Mouse (Mus musculus) liver, postnatal 0 days (tissue): ENCODE data around the gene Kcnb1. TPM values are rescaled to one million over a fixed set of nuclear protein-coding genes. Genes with fewer than 3 reads are reported as not detected.
A peak's percentile ranks its signal among the peaks of the same experiment; 100 is the strongest.

ENCODE experiments used
- ATAC-seq: fragments of 200-750 bp; cut with Nextera tagmentation; 2 replicates; pipeline ENCODE4 v1.8.0; 2017; ENCODE audit warnings: mild to moderate bottlenecking, moderate library complexity
- DNase-seq: peaks from one replicate; pipeline ENCODE4 v3.0.0-alpha.2; 2016
- H3K27ac ChIP-seq: fragments of 300-500 bp; sonication (generic); 2 replicates; pipeline ENCODE4 v1.5.1; 2014; ENCODE audit warnings: antibody characterized with exemption, moderate library complexity, mild to moderate bottlenecking, low read depth
- H3K27me3 ChIP-seq: fragments of 300-500 bp; sonication (generic); 2 replicates; pipeline ENCODE4 v1.6.1; 2014; ENCODE audit warnings: low read length, control low read depth, mixed read lengths; ENCODE audit not compliant: insufficient read depth
- H3K36me3 ChIP-seq: fragments of 300-500 bp; sonication (generic); replicated peaks from 2 replicates; pipeline ENCODE4 v1.6.1; 2014; ENCODE audit warnings: mild to moderate bottlenecking, control low read depth, low read length, moderate library complexity, mixed read lengths; ENCODE audit not compliant: insufficient read depth
- H3K4me1 ChIP-seq: fragments of 300-500 bp; sonication (generic); 2 replicates; pipeline ENCODE4 v1.6.1; 2014; ENCODE audit warnings: antibody characterized with exemption, mild to moderate bottlenecking, control low read depth; ENCODE audit not compliant: insufficient read depth
- H3K4me2 ChIP-seq: fragments of 300-500 bp; sonication (generic); 2 replicates; pipeline ENCODE4 v1.6.1; 2014; ENCODE audit warnings: low read depth, mild to moderate bottlenecking, low read length, moderate library complexity, mixed read lengths
- H3K4me3 ChIP-seq: fragments of 300-500 bp; sonication (generic); 2 replicates; pipeline ENCODE4 v1.5.1; 2014; ENCODE audit warnings: low read depth, low read length
- H3K9ac ChIP-seq: fragments of 300-500 bp; sonication (generic); replicated peaks from 2 replicates; pipeline ENCODE4 v1.6.1; 2014; ENCODE audit warnings: mild to moderate bottlenecking, moderate library complexity
- H3K9me3 ChIP-seq: fragments of 300-500 bp; sonication (generic); 2 replicates; pipeline ENCODE4 v1.6.1; 2016; ENCODE audit warnings: mild to moderate bottlenecking, control low read depth, low read length, mixed read lengths
- CTCF ChIP-seq: sonication (generic); IDR thresholded peaks from 2 replicates; pipeline ENCODE4 v1.5.1; 2016; ENCODE audit warnings: antibody characterized with exemption, low read depth
- EP300 ChIP-seq: IDR thresholded peaks from 2 replicates; pipeline ENCODE4 v1.6.1; 2016; ENCODE audit warnings: antibody characterized with exemption, low read depth, mild to moderate bottlenecking
- WGBS: fragments of 180-500 bp; shearing (Covaris S2); extraction: QIAGEN DNeasy Blood & Tissue Kit; methylation state at CpG from one replicate; pipeline ENCODE4 v1.1.7; 2014; ENCODE audit not compliant: insufficient replicate concordance; 5-methylcytosine and 5-hydroxymethylcytosine counted together
- polyA plus RNA-seq: library from polyadenylated mRNA; unstranded; fragments of >200 nt; fragmentation: Nextera tagmentation; extraction: Ambion mirVana; gene quantifications from 2 replicates; pipeline ENCODE4 v1.2.1, GENCODE M21; 2015

The Kcnb1 gene
- polyA plus RNA-seq, 1 experiment from 2014 or later: 0.11 TPM

DNA sequence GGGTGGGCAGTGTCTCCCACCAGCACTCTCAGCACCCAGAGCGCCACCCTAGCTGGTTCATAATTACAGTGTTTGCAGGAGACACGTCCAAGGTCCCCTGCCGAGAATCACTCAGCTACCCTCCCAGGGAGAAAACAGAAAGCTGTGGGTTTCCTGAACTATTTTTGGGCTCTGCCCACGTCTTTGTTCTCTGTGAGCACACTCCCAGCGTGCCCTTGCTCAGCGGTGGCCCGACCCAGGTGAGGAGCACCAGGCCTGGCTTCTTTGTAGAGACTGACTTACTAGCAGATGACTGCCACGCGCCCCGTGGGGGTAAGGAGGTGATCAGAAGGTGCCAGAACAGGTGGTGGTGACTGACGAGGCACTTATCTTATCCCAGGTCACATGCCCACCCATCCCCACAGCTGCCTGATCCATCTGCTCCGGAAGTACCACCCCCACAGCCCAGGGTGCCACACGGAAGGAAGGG, 50.1 kb downstream of the Kcnb1 start:
- H3K27ac ChIP-seq: no peak overlapping the region
- no peak for DNase-seq
- 27% methylated on average over 13 of the region's 13 CpGs for WGBS
- H3K9ac ChIP-seq: no peak overlapping the region
- no peak for ATAC-seq
- H3K4me3 ChIP-seq: no peak overlapping the region
- no peaks in the 10 kb centered on the region for H3K27me3 ChIP-seq
- no peaks in the 10 kb centered on the region for H3K4me1 ChIP-seq
- no peak overlapping the region for H3K4me2 ChIP-seq
- TF ChIP-seq CTCF (no peak), EP300 (no peak)
- no peaks in the 10 kb centered on the region for H3K36me3 ChIP-seq
- H3K9me3 ChIP-seq: no peaks in the 10 kb centered on the region

DNA sequence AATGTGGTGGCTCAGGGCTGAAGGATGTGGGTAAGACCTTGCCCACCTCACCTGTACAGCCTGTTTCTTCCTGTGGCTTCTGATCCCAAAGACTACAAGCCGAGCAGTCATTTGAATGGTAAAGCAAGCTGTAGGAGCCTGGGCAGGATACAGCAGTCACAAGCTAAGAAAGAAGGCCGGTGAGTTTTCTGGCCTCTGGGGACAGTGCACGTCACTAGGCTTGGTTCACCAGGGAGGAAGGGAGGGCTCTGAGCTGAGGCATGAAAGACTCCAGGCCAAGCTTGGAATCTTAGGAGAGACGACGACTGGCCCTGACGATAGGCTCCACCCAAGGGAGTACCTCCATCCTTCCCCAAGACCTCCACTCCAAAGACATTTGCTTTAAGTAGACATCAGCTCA, 51.3 kb downstream of the Kcnb1 start:
- no peaks in the 10 kb centered on the region for H3K9me3 ChIP-seq
- H3K27ac ChIP-seq: no peak overlapping the region
- WGBS: 69% methylated on average over 6 of the region's 6 CpGs
- TF ChIP-seq CTCF (no peak), EP300 (no peak)
- H3K36me3 ChIP-seq: no peaks in the 10 kb centered on the region
- no peaks in the 10 kb centered on the region for H3K4me1 ChIP-seq
- no peak for DNase-seq
- no peak overlapping the region for H3K4me3 ChIP-seq
- H3K27me3 ChIP-seq: no peaks in the 10 kb centered on the region
- H3K9ac ChIP-seq: no peak overlapping the region
- ATAC-seq: no peak
- H3K4me2 ChIP-seq: no peak overlapping the region

DNA sequence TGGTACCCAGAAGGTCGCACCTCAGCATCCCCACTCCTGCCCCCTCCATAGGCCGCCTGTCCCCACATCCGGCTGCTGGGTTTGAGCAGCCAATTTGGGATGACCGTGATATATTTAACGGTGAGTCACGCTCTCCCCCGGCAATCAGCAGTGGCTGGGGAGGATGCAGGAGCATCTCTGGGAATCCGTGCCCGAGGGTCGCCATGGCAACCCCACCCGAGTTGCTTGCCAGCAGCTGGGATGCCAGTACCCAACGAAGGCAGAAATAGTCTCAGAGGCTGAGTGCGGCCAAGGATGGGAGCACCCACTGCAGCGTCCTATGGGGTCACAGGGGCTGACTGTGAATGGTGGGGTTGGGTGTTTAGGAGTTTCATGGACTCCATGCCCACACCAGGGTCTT, 53.0 kb downstream of the Kcnb1 start:
- Histone ChIP-seq H3K4me2 (no peak overlapping the region), H3K4me3 (no peak overlapping the region), H3K36me3 (no peaks in the 10 kb centered on the region), H3K9me3 (no peaks in the 10 kb centered on the region), H3K9ac (no peak overlapping the region), H3K4me1 (no peaks in the 10 kb centered on the region), H3K27ac (no peak overlapping the region), H3K27me3 (no peaks in the 10 kb centered on the region)
- no peak for TF ChIP-seq EP300
- no peak for TF ChIP-seq CTCF
- DNase-seq: no peak
- no peak for ATAC-seq
- 75% methylated on average over 14 of the region's 14 CpGs for WGBS

DNA sequence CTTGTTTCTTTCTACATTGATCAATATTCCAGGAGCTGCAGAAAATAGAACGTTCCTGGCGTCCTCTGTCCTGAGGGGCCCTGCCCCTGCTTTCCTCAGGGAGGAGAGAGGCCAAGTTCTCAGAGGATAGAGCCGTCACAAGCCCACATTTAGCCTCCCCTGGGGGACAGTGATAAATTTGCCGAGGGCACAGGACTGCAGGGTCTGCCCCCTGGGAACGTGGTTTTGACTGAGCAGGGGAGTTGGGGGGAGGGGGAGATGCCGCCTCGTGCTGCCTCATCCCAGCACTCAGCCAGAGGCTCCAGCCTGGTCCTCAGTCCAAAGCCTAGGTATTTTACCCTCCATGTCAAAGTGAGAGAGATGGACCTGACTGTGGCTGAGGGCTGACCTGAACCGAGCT, 57.9 kb downstream of the Kcnb1 start:
- no peaks in the 10 kb centered on the region for H3K36me3 ChIP-seq
- no peak overlapping the region for H3K4me3 ChIP-seq
- H3K9ac ChIP-seq: no peak overlapping the region
- WGBS: 39% methylated on average over 8 of the region's 8 CpGs
- ATAC-seq (no peak), DNase-seq (no peak)
- peaks cover 11% of the 10 kb centered on the region for H3K4me1 ChIP-seq
- no peak overlapping the region for H3K4me2 ChIP-seq
- H3K9me3 ChIP-seq: no peaks in the 10 kb centered on the region
- H3K27me3 ChIP-seq: no peaks in the 10 kb centered on the region
- TF ChIP-seq CTCF (no peak), EP300 (no peak)
- no peak overlapping the region for H3K27ac ChIP-seq

DNA sequence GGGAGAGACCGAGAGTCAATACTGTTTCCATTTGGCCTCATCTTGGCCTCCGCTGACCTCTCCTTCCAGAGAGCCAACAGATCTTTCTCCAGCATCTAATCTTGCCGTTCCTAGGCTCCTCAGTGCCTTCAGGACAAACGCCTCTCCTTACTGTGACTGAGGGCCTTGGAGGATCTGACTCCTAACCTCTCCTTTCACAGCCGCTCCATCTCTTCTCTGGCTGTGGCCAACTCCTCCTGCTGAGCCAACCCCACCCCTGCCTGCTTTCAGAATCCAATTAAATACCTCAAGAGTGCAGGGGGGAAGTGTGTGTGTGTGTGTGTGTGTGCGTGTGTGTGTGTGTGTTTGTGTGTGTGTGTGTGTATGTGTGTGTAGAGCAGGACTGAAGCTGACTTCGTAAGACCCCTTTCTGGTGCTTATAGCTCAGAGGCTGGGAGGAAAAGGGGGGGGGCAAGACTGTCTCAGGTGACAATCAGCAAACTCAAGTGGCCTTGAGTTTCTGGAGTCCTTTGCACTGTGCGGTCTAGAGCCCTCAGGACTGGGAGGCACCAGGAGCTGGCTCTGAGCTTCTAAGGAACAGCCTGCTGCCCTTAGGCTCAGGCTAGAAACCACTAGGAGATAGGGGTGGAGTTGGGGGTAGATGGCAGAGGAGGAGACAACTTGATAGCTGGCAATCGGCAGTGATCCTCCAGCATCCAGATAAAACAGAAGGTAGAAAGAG, 59.7 kb downstream of the Kcnb1 start:
- 48% methylated on average over 9 of the region's 9 CpGs for WGBS
- Histone ChIP-seq H3K27ac (peak overlapping the region; percentile 9; the same call in 1 of the 2 replicates), H3K36me3 (no peaks in the 10 kb centered on the region), H3K4me2 (no peak overlapping the region), H3K27me3 (no peaks in the 10 kb centered on the region), H3K4me3 (no peak overlapping the region), H3K9ac (no peak overlapping the region), H3K4me1 (peaks cover 11% of the 10 kb centered on the region), H3K9me3 (no peaks in the 10 kb centered on the region)
- ATAC-seq (no peak), DNase-seq (no peak)
- TF ChIP-seq CTCF: no peak
- TF ChIP-seq EP300: no peak

DNA sequence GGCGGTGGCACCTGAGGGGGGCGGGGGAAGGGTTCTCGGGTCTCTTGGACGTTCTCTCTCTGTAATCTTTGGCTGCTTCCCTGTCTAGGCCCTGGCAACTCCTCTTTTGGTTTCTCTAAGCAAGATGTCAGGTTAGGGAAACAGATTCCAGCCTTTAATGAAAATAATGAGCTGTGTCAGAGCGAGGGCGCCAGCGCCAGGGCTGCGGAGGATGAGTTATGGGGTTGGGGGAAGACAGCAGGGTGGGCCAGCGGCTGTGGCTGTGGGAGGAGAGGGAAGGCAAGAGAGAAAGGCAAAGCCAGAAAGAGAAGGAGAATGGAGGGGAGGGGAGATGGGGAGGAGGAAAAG, 60.4 kb downstream of the Kcnb1 start:
- no peaks in the 10 kb centered on the region for H3K36me3 ChIP-seq
- no peak for TF ChIP-seq EP300
- no peak for TF ChIP-seq CTCF
- H3K27me3 ChIP-seq: no peaks in the 10 kb centered on the region
- H3K9ac ChIP-seq: no peak overlapping the region
- DNase-seq (no peak), ATAC-seq (no peak)
- H3K27ac ChIP-seq: peak overlapping the region; percentile 9; the same call in 1 of the 2 replicates
- H3K4me2 ChIP-seq: peak overlapping the region; percentile 52
- WGBS: 13% methylated on average over 9 of the region's 9 CpGs
- H3K4me3 ChIP-seq: peak overlapping the region; percentile 21
- H3K9me3 ChIP-seq: no peaks in the 10 kb centered on the region
- H3K4me1 ChIP-seq: peaks cover 11% of the 10 kb centered on the region
